Mouse (Mus musculus): ENCODE results near the gene Smim14. TPM values are rescaled to one million over a fixed set of nuclear protein-coding genes. Genes with fewer than 3 reads are reported as not detected.
A peak's percentile ranks its signal among the peaks of the same experiment; 100 is the strongest.

The Smim14 gene
- polyA plus RNA-seq, 1 experiment: 110 TPM

DNA sequence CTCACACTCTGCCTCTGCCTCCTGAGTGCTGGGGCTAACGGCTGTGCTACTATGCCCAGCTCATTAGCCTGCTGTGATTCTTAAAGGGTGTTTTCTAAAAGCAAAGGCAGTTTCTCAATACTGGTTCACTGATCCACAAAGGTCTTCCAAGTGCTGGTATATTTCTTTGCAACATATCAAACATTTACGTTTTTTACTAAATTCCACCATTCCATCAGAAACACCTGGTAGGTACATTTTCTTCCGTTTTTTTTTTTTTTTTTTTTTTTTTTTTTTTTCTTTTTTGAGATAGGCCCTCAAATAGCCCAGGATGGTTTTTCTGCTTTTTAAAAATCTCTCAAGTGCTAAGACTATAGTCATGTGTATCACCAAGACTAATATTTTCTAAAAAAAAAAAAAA lies 5.7 kb downstream of the Smim14 start:
- H3K36me3 ChIP-seq (ENCODE audit: control insufficient read depth, insufficient read depth, low read length): no peaks in the 10 kb centered on the region
- no peaks in the 10 kb centered on the region for H3K27me3 ChIP-seq (ENCODE audit: control insufficient read depth, insufficient read depth, low read length)
- H3K27ac ChIP-seq (ENCODE audit: control insufficient read depth, insufficient read depth, low read length): no peak overlapping the region
- 94% methylated on average over 3 of the region's 3 CpGs for WGBS
- H3K4me3 ChIP-seq (ENCODE audit: control insufficient read depth, insufficient read depth, low read length): no peak overlapping the region
- DNase-seq: no peak
- peaks cover under 1% of the 10 kb centered on the region; the same call in 1 of the 2 replicates for H3K4me1 ChIP-seq (replicated peaks; ENCODE audit: control insufficient read depth, insufficient read depth, low read length)
- TF ChIP-seq CTCF (IDR thresholded peaks at IDR 0.05; ENCODE audit: borderline replicate concordance, control insufficient read depth, extremely low read depth, insufficient read depth, low read length, poor library complexity) (no peak), POLR2A (IDR thresholded peaks at IDR 0.05; ENCODE audit: control insufficient read depth, extremely low read depth, insufficient read depth, low read length, poor library complexity) (no peak)

DNA sequence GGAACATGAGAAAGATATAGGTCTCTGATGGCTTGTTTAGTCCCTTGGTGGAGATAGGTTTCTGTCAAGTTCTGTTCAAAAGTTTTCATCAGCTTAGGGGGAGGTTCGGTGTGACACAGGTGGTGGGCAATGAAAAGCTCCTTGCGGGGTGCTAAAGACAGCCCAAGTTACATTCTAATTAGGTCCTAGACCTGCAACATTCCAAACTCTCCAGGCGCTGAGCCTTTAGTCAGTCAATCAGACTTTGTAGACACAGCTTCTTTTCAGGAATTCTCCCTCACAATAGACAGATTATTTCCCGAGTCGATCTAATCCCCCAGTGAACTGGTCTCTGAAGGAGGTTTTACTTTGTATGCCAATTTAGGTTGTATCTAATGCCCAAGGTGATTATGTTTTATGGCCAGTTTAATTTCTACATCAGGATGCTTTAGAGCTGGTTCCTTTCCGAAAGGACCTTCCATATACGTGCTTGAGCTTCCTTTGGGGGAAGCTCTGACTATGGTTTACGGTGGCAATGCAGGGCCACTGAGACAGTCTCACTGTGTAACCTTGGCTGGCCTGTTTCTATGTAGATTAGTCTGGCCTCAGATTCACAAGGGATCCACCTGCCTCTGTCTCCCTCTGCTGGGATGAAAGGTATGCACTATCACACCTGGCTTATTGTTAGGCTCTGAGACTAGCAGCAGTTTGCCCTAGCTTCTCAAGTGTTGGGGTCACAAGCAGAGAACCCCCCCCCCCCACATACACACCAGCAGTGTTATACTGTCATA lies 11.1 kb downstream of the Smim14 start:
- Histone ChIP-seq H3K4me1 (replicated peaks; ENCODE audit: control insufficient read depth, insufficient read depth, low read length) (no peaks in the 10 kb centered on the region), H3K27ac (ENCODE audit: control insufficient read depth, insufficient read depth, low read length) (no peak overlapping the region), H3K4me3 (ENCODE audit: control insufficient read depth, insufficient read depth, low read length) (no peak overlapping the region), H3K36me3 (ENCODE audit: control insufficient read depth, insufficient read depth, low read length) (no peaks in the 10 kb centered on the region), H3K27me3 (ENCODE audit: control insufficient read depth, insufficient read depth, low read length) (no peaks in the 10 kb centered on the region)
- WGBS: 83% methylated on average over 8 of the region's 8 CpGs
- peak; percentile 12 for DNase-seq
- no peak for TF ChIP-seq CTCF (IDR thresholded peaks at IDR 0.05; ENCODE audit: borderline replicate concordance, control insufficient read depth, extremely low read depth, insufficient read depth, low read length, poor library complexity)
- no peak for TF ChIP-seq POLR2A (IDR thresholded peaks at IDR 0.05; ENCODE audit: control insufficient read depth, extremely low read depth, insufficient read depth, low read length, poor library complexity)

DNA sequence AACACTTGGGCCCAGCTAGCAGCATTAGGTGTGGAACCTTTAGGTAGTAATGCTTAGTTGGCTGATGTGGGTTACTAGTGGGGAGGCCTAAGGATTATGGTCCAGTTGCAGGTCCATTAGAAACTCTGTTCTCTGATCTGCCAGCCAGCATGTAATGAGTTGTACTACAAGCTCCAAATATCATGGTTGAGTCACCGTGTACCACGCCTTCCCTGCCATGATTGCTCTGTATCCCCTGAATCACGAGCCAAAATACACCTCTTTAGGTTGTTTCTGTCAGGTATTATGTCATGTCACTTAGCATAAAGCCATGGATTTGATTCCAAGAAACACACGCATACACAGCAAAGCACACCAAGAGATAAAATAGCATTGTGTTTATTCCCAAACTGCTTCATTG lies 12.2 kb downstream of the Smim14 start:
- Histone ChIP-seq H3K27ac (ENCODE audit: control insufficient read depth, insufficient read depth, low read length) (no peak overlapping the region), H3K4me3 (ENCODE audit: control insufficient read depth, insufficient read depth, low read length) (no peak overlapping the region), H3K4me1 (replicated peaks; ENCODE audit: control insufficient read depth, insufficient read depth, low read length) (no peaks in the 10 kb centered on the region), H3K27me3 (ENCODE audit: control insufficient read depth, insufficient read depth, low read length) (no peaks in the 10 kb centered on the region), H3K36me3 (ENCODE audit: control insufficient read depth, insufficient read depth, low read length) (no peaks in the 10 kb centered on the region)
- WGBS: 91% methylated on average over 4 of the region's 4 CpGs
- DNase-seq: no peak
- no peak for TF ChIP-seq CTCF (IDR thresholded peaks at IDR 0.05; ENCODE audit: borderline replicate concordance, control insufficient read depth, extremely low read depth, insufficient read depth, low read length, poor library complexity)
- TF ChIP-seq POLR2A (IDR thresholded peaks at IDR 0.05; ENCODE audit: control insufficient read depth, extremely low read depth, insufficient read depth, low read length, poor library complexity): no peak

DNA sequence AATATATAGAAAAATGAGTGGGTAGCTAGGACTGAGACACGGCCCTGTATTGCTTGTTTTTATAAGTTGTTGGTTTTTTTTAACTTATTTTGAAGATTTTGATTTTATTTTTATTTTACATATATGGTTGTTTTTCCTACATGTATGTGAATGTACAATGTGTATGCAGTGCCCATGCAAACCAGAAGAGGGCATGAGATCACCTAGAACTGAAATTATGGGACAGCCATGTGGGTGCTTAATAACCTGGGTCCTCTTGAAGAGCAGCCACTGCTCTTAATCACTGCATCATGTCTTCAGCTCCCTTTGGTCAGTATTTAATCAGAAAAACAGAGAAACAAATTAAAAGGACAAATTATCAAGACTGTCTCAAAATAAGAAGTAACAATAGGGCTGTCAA lies 15.2 kb downstream of the Smim14 start:
- no peak overlapping the region for H3K27ac ChIP-seq (ENCODE audit: control insufficient read depth, insufficient read depth, low read length)
- no peaks in the 10 kb centered on the region for H3K36me3 ChIP-seq (ENCODE audit: control insufficient read depth, insufficient read depth, low read length)
- 98% methylated on average over 1 of the region's 1 CpGs for WGBS
- H3K4me1 ChIP-seq (replicated peaks; ENCODE audit: control insufficient read depth, insufficient read depth, low read length): no peaks in the 10 kb centered on the region
- H3K4me3 ChIP-seq (ENCODE audit: control insufficient read depth, insufficient read depth, low read length): no peak overlapping the region
- H3K27me3 ChIP-seq (ENCODE audit: control insufficient read depth, insufficient read depth, low read length): no peaks in the 10 kb centered on the region
- peak; percentile 16 for DNase-seq
- TF ChIP-seq POLR2A (IDR thresholded peaks at IDR 0.05; ENCODE audit: control insufficient read depth, extremely low read depth, insufficient read depth, low read length, poor library complexity) (no peak), CTCF (IDR thresholded peaks at IDR 0.05; ENCODE audit: borderline replicate concordance, control insufficient read depth, extremely low read depth, insufficient read depth, low read length, poor library complexity) (no peak)

DNA sequence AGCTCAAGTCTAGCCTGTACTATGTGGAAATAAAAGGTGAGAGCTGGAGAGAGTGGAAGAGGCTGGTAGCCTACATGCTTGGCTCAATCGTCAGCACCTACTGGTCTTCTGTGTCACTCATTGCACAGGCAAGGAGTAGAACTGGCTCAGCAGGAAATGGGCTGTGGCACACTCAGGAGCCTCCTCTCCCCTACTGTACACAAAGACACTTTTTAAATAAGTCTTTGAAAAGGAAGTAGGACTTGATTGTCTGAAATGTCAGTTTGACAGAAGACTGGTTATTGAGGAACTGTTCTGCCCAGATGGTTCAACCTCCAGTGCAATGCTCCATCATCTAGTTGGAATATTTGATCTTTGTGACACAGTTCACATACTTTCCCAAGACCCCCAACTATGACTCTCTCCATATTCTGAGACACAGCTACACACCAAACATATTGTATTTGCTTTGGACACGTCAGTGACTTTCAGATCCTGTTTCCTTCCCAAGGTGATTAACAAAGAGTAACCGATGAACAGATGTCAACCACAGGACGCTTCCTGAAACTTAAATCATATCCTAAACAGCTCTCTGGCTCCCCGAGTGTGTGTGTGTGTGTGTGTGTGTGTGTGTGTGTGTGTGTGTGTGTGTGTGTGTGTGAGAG lies 22.2 kb downstream of the Smim14 start:
- WGBS: 3% methylated on average over 5 of the region's 5 CpGs
- Histone ChIP-seq H3K27me3 (ENCODE audit: control insufficient read depth, insufficient read depth, low read length) (no peaks in the 10 kb centered on the region), H3K36me3 (ENCODE audit: control insufficient read depth, insufficient read depth, low read length) (no peaks in the 10 kb centered on the region), H3K4me3 (ENCODE audit: control insufficient read depth, insufficient read depth, low read length) (no peak overlapping the region), H3K4me1 (replicated peaks; ENCODE audit: control insufficient read depth, insufficient read depth, low read length) (no peaks in the 10 kb centered on the region), H3K27ac (ENCODE audit: control insufficient read depth, insufficient read depth, low read length) (no peak overlapping the region)
- no peak for TF ChIP-seq POLR2A (IDR thresholded peaks at IDR 0.05; ENCODE audit: control insufficient read depth, extremely low read depth, insufficient read depth, low read length, poor library complexity)
- no peak for TF ChIP-seq CTCF (IDR thresholded peaks at IDR 0.05; ENCODE audit: borderline replicate concordance, control insufficient read depth, extremely low read depth, insufficient read depth, low read length, poor library complexity)
- DNase-seq: peak; percentile 14

DNA sequence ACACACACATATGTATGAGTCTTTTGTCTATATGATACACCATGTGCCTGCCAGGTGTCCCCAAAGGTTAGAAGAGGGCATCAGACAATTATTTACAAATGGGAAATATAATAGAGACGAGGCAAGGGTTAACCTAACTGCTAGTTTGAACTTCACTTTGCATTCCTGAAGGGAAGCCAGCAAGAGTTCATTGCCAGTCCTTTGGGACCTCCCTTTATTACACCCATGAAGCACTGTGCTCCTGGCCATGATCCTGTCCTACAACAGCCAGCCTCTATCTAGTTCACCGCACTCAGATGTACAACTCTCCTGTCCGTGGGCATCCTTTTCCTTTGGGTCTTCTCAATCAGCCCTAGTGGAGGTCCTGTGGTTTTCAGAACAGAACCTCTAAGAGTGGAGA lies 23.5 kb downstream of the Smim14 start:
- no peak for DNase-seq
- Histone ChIP-seq H3K27me3 (ENCODE audit: control insufficient read depth, insufficient read depth, low read length) (no peaks in the 10 kb centered on the region), H3K4me1 (replicated peaks; ENCODE audit: control insufficient read depth, insufficient read depth, low read length) (no peaks in the 10 kb centered on the region), H3K27ac (ENCODE audit: control insufficient read depth, insufficient read depth, low read length) (no peak overlapping the region), H3K4me3 (ENCODE audit: control insufficient read depth, insufficient read depth, low read length) (no peak overlapping the region), H3K36me3 (ENCODE audit: control insufficient read depth, insufficient read depth, low read length) (no peaks in the 10 kb centered on the region)
- WGBS: 78% methylated on average over 3 of the region's 3 CpGs
- TF ChIP-seq POLR2A (IDR thresholded peaks at IDR 0.05; ENCODE audit: control insufficient read depth, extremely low read depth, insufficient read depth, low read length, poor library complexity): no peak
- no peak for TF ChIP-seq CTCF (IDR thresholded peaks at IDR 0.05; ENCODE audit: borderline replicate concordance, control insufficient read depth, extremely low read depth, insufficient read depth, low read length, poor library complexity)

All from thymus, adult 2 months (tissue).